Mouse (Mus musculus): ENCODE measurements at regions not wholly inside any gene's neighbourhood (a gene's known extent, or its start where the extent isn't known, plus 50 kb on each side); places are given as distances from the start of the nearest gene placed in this dataset.

DNA sequence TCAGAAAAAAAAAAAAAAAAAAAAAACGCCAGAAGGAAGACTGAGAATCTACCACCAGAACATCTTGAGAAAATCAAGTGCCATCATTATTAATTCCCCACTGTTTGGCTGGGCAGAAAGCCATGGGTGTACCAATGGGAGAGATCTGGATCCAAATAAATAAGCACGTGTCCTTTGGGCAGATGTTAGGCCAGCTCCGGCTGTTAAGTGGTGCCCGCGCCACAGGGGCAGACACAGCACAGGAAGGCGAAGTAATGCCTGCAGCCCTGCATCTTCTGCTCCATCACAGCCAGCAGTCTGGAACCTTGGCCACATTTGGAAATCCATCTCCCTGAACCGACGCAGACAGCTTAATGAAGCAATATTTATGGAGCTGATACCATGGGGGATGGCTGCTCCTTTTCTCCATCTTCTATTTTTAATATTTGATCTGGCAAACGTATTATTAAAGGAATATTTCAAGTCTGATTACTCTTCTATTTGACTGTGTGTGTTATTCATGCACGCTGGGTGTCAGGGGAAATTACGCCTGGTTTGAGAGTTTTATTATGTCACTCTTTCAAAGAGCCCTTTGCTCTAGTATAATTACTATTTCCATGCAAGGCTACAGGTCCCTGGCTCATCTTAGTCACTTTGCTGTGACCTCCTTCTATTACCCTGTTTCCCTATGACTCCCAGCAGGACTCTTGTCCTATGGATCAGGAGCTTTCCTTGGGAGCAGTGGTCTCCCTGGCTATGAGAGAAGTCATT is 103.5 kb upstream of the Vstm2b start:
- TF ChIP-seq ZNF384 (IDR thresholded peaks at IDR 0.05; ENCODE audit: low read depth, low read length) (no peak), CHD2 (IDR thresholded peaks at IDR 0.05; ENCODE audit: low read depth, low read length) (no peak), MAFK (IDR thresholded peaks at IDR 0.05; ENCODE audit: insufficient read depth, low read depth, low read length) (no peak), HCFC1 (IDR thresholded peaks at IDR 0.05; ENCODE audit: borderline replicate concordance, insufficient read depth, low read length) (no peak), ZC3H11A (IDR thresholded peaks at IDR 0.05; ENCODE audit: borderline replicate concordance, low read depth, low read length) (no peak)
